Mouse (Mus musculus) urinary bladder, postnatal 10 days (tissue): ENCODE data around the gene Tgfbr2.

Experiments
- DNase-seq: peaks from one replicate; pipeline ENCODE4 v3.0.0; 2022; ENCODE audit warnings: low spot score

Tgfbr2 gene

GRCm38 (mm10) chr9:116152878-116153277 lies 22.3 kb downstream of the Tgfbr2 start:
- DNase-seq, result no peak

GRCm38 (mm10) chr9:116150725-116151396 lies 24.3 kb downstream of the Tgfbr2 start:
- DNase-seq, result no peak

GRCm38 (mm10) chr9:116148809-116149208 lies 26.4 kb downstream of the Tgfbr2 start:
- DNase-seq, result no peak

GRCm38 (mm10) chr9:116146235-116146634 lies 28.9 kb downstream of the Tgfbr2 start:
- no peak for DNase-seq

GRCm38 (mm10) chr9:116145231-116145641 lies 29.9 kb downstream of the Tgfbr2 start:
- no peak for DNase-seq

- no peak for DNase-seq
Observed at GRCm38 (mm10) chr9:116140422-116140821, 34.7 kb downstream of the Tgfbr2 start.

GRCm38 (mm10) chr9:116139549-116139948 lies 35.6 kb downstream of the Tgfbr2 start:
- DNase-seq, result no peak

GRCm38 (mm10) chr9:116138595-116139134 lies 36.5 kb downstream of the Tgfbr2 start:
- no peak for DNase-seq

GRCm38 (mm10) chr9:116137645-116138044 lies 37.5 kb downstream of the Tgfbr2 start:
- no peak for DNase-seq

GRCm38 (mm10) chr9:116136811-116137210 lies 38.3 kb downstream of the Tgfbr2 start:
- no peak for DNase-seq

GRCm38 (mm10) chr9:116136146-116136545 lies 39.0 kb downstream of the Tgfbr2 start:
- DNase-seq, result no peak

GRCm38 (mm10) chr9:116134488-116134887 lies 40.7 kb downstream of the Tgfbr2 start:
- DNase-seq, result no peak

GRCm38 (mm10) chr9:116133312-116133980 lies 41.7 kb downstream of the Tgfbr2 start:
- DNase-seq, result no peak

GRCm38 (mm10) chr9:116128886-116129285 lies 46.3 kb downstream of the Tgfbr2 start:
- no peak for DNase-seq

- DNase-seq, result no peak
Observed at GRCm38 (mm10) chr9:116128311-116128710, 46.8 kb downstream of the Tgfbr2 start.

- DNase-seq, result no peak
Observed at GRCm38 (mm10) chr9:116126494-116126893, 48.7 kb downstream of the Tgfbr2 start.

GRCm38 (mm10) chr9:116122969-116123589 lies 52.1 kb downstream of the Tgfbr2 start:
- no peak for DNase-seq

GRCm38 (mm10) chr9:116122544-116122943 lies 52.6 kb downstream of the Tgfbr2 start:
- DNase-seq, result no peak

- no peak for DNase-seq
Observed at GRCm38 (mm10) chr9:116121472-116121871, 53.7 kb downstream of the Tgfbr2 start.

GRCm38 (mm10) chr9:116119990-116120389 lies 55.2 kb downstream of the Tgfbr2 start:
- DNase-seq, result no peak

GRCm38 (mm10) chr9:116118332-116118872 lies 56.8 kb downstream of the Tgfbr2 start:
- no peak for DNase-seq

- no peak for DNase-seq
Observed at GRCm38 (mm10) chr9:116115875-116116274, 59.3 kb downstream of the Tgfbr2 start.

GRCm38 (mm10) chr9:116114339-116114738 lies 60.8 kb downstream of the Tgfbr2 start:
- DNase-seq, result no peak
